Mouse (Mus musculus) neural tube, embryonic 14.5 days (tissue): ENCODE measurements at regions not wholly inside any gene's neighbourhood (a gene's known extent, or its start where the extent isn't known, plus 50 kb on each side); places are given as distances from the start of the nearest gene placed in this dataset. TPM values are rescaled to one million over a fixed set of nuclear protein-coding genes. Genes with fewer than 3 reads are reported as not detected.

Experiments used
- ATAC-seq: fragments of 200-750 bp; cut with Nextera tagmentation; 2 replicates; pipeline ENCODE4 v1.8.0; 2017; ENCODE audit warnings: low read depth, mild to moderate bottlenecking, moderate TSS enrichment, moderate library complexity
- H3K27ac ChIP-seq: fragments of 300-500 bp; sonication (generic); 2 replicates; pipeline ENCODE4 v1.5.1; 2014; ENCODE audit warnings: low read depth, mild to moderate bottlenecking, control low read depth, low read length, moderate library complexity, mixed read lengths
- H3K27me3 ChIP-seq: fragments of 300-500 bp; sonication (generic); 2 replicates; pipeline ENCODE4 v1.6.1; 2014; ENCODE audit warnings: low read length; ENCODE audit not compliant: control insufficient read depth, insufficient read depth
- H3K36me3 ChIP-seq: fragments of 300-500 bp; sonication (generic); 2 replicates; pipeline ENCODE4 v1.6.1; 2014; ENCODE audit warnings: low read length, mixed read lengths; ENCODE audit not compliant: control insufficient read depth, insufficient read depth
- H3K4me1 ChIP-seq: fragments of 300-500 bp; sonication (generic); 2 replicates; pipeline ENCODE4 v1.6.1; 2014; ENCODE audit warnings: low read length; ENCODE audit not compliant: control insufficient read depth, insufficient read depth
- H3K4me2 ChIP-seq: fragments of 300-500 bp; sonication (generic); 2 replicates; pipeline ENCODE4 v1.6.1; 2014; ENCODE audit warnings: mild to moderate bottlenecking, low read depth, low read length, control low read depth
- H3K4me3 ChIP-seq: fragments of 300-500 bp; sonication (generic); 2 replicates; pipeline ENCODE4 v1.5.1; 2014; ENCODE audit warnings: low read depth, low read length, control low read depth, mixed read lengths
- H3K9ac ChIP-seq: fragments of 300-500 bp; sonication (generic); replicated peaks from 2 replicates; pipeline ENCODE4 v1.6.1; 2014; ENCODE audit warnings: low read depth, mild to moderate bottlenecking, control low read depth, low read length, mixed read lengths
- H3K9me3 ChIP-seq: fragments of 300-500 bp; sonication (generic); 2 replicates; pipeline ENCODE4 v1.6.1; 2016; ENCODE audit warnings: low read length; ENCODE audit not compliant: control insufficient read depth
- WGBS: fragments of 180-500 bp; shearing (Covaris S2); extraction: QIAGEN DNeasy Blood & Tissue Kit; methylation state at CpG from one replicate; pipeline ENCODE4 v1.1.7; 2014; 5-methylcytosine and 5-hydroxymethylcytosine counted together
- microRNA-seq: library from miRNA; unstranded; fragments of <30 nt; microRNA quantifications from one replicate; pipeline ENCODE4, GENCODE M21; 2016

DNA sequence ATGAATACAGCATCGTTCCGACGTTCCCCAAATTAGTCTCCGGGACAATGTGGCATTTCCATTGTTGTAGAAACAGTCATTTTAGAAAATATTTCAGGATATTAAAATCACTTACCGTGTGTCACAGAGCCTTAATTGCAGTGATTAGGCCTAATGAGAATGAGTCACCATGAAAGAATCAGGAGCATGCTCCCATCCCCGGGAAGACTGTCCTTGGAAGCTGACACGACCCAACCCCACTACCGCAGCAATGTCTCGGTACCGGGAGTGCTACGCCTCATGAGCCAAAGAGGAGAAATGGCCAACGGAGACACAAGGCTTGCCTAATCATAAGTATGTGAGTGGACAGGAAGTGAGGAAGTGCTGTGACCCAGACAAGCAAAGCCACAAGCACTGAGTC, 110.2 kb upstream of the Fam19a5 start:
- no peak overlapping the region for H3K4me3 ChIP-seq
- H3K9me3 ChIP-seq: no peaks in the 10 kb centered on the region
- H3K4me1 ChIP-seq: no peaks in the 10 kb centered on the region
- H3K4me2 ChIP-seq: no peak overlapping the region
- H3K9ac ChIP-seq: no peak overlapping the region
- H3K36me3 ChIP-seq: no peaks in the 10 kb centered on the region
- ATAC-seq: no peak
- H3K27ac ChIP-seq: no peak overlapping the region
- no peaks in the 10 kb centered on the region for H3K27me3 ChIP-seq
- 93% methylated on average over 12 of the region's 12 CpGs for WGBS

GRCm38 (mm10) chr15:87435566-87435965, 108.5 kb upstream of the Fam19a5 start:
- Histone ChIP-seq H3K9ac (no peak overlapping the region), H3K27ac (no peak overlapping the region), H3K9me3 (no peaks in the 10 kb centered on the region), H3K4me2 (no peak overlapping the region), H3K4me1 (no peaks in the 10 kb centered on the region), H3K4me3 (no peak overlapping the region), H3K36me3 (no peaks in the 10 kb centered on the region), H3K27me3 (no peaks in the 10 kb centered on the region)
- ATAC-seq: no peak
- 94% methylated on average over 2 of the region's 2 CpGs for WGBS

DNA sequence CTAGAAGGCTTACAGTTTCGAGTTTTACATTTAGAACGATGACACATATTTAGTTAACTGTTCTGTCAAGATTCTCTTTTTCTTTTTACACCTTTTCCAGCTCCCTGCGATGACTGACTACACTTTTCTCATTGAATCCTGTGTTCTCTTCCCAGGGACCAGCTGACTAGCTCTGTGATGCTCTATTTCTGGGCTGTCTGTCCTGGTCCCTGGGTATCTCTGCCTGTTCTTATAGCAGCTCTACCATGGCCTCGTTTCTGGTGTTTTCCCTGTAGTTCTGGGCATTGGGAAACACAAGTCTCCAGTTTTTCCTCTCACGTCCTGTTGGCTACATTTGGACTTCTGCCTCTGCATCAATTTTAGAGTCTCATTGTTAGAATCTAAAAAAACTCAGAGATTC, 106.5 kb upstream of the Fam19a5 start:
- ATAC-seq: no peak
- no peak overlapping the region for H3K4me2 ChIP-seq
- no peaks in the 10 kb centered on the region for H3K4me1 ChIP-seq
- H3K4me3 ChIP-seq: no peak overlapping the region
- no peaks in the 10 kb centered on the region for H3K36me3 ChIP-seq
- no peak overlapping the region for H3K27ac ChIP-seq
- H3K27me3 ChIP-seq: no peaks in the 10 kb centered on the region
- WGBS: 82% methylated on average over 5 of the region's 5 CpGs
- no peak overlapping the region for H3K9ac ChIP-seq
- H3K9me3 ChIP-seq: no peaks in the 10 kb centered on the region

GRCm38 (mm10) chr15:87458932-87459331, 85.2 kb upstream of the Fam19a5 start:
- Histone ChIP-seq H3K4me1 (no peaks in the 10 kb centered on the region), H3K9me3 (no peaks in the 10 kb centered on the region), H3K27ac (no peak overlapping the region), H3K27me3 (no peaks in the 10 kb centered on the region), H3K9ac (no peak overlapping the region), H3K4me3 (no peak overlapping the region), H3K36me3 (no peaks in the 10 kb centered on the region), H3K4me2 (no peak overlapping the region)
- 11% methylated on average over 1 of the region's 1 CpGs for WGBS
- ATAC-seq: no peak

DNA sequence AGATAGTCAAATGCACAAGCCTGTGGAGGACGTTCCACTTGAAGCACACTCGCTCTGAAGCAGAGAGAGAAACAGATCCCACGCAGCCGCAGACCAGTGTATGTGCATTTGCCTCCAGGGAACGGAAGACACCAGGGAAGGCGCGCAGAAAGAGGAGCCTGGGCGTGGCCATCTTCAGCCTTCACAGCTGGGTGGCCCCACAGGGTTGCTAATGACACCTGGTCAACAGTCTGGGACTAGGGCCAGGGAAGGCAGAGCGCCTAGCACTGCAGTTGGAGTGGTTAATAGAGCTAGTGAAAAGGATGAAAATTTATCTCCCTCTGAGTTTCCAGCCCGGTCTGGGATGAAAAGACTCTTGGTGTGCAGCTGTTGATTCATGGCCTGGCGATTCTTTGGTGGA, 67.9 kb upstream of the Fam19a5 start:
- ATAC-seq: no peak
- no peak overlapping the region for H3K4me3 ChIP-seq

DNA sequence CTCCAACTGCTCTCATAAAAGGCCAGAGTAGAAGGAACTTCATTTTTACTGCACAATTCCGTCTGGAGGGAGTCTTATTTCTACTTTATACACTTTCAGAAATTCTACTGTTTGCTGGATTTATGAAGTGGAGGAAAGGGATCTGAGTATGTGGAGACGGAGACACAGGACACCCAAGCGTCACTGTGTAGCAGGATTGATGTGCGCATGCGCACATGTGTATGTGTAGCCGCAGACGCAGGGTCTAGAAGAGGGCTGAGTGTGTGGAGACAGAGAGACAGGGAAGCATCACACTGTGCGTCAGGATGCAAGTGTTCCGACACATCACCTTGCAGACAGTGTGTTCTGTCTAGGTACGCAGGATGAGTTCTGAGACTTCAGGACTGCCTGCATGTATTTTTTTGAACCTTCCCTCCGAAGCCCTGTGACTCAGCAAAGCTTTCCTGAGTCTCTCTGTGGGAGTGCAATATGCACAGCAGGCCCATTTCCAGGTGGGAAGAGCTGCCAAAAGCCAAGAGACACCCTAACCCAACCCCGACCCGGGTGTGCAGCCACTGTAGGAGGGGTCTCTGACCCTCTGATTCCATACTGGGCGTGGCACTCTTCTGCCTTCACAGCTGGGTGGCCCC, 67.1 kb upstream of the Fam19a5 start:
- Histone ChIP-seq H3K9ac (no peak overlapping the region), H3K4me2 (no peak overlapping the region), H3K4me3 (no peak overlapping the region), H3K36me3 (no peaks in the 10 kb centered on the region), H3K9me3 (no peaks in the 10 kb centered on the region), H3K27ac (no peak overlapping the region), H3K27me3 (no peaks in the 10 kb centered on the region), H3K4me1 (no peaks in the 10 kb centered on the region)
- WGBS: 71% methylated on average over 14 of the region's 14 CpGs
- no peak for ATAC-seq

More for the DNA sequence above, 67.9 kb upstream of the Fam19a5 start:
- H3K4me1 ChIP-seq: no peaks in the 10 kb centered on the region
- H3K9ac ChIP-seq: no peak overlapping the region
- no peak overlapping the region for H3K4me2 ChIP-seq
- H3K9me3 ChIP-seq: no peaks in the 10 kb centered on the region
- 36% methylated on average over 11 of the region's 11 CpGs for WGBS
- H3K27ac ChIP-seq: no peak overlapping the region
- H3K27me3 ChIP-seq: no peaks in the 10 kb centered on the region
- no peaks in the 10 kb centered on the region for H3K36me3 ChIP-seq

GRCm38 (mm10) chr15:87480758-87481157, 63.3 kb upstream of the Fam19a5 start:
- Histone ChIP-seq H3K4me3 (no peak overlapping the region), H3K4me2 (no peak overlapping the region), H3K9me3 (no peaks in the 10 kb centered on the region), H3K27me3 (no peaks in the 10 kb centered on the region), H3K9ac (no peak overlapping the region), H3K4me1 (no peaks in the 10 kb centered on the region), H3K36me3 (no peaks in the 10 kb centered on the region), H3K27ac (no peak overlapping the region)
- 87% methylated on average over 3 of the region's 3 CpGs for WGBS
- no peak for ATAC-seq

Small RNAs in the stretch of these regions (microRNA-seq; reads per million reads assigned to microRNA genes)
- gene Gm23416: not detected
